Mouse (Mus musculus): ENCODE results near the gene Ush2a. TPM values are rescaled to one million over a fixed set of nuclear protein-coding genes. Genes with fewer than 3 reads are reported as not detected.

Ush2a gene
- polyA plus RNA-seq, 1 experiment from 2014 or later, result 0.13 TPM

DNA sequence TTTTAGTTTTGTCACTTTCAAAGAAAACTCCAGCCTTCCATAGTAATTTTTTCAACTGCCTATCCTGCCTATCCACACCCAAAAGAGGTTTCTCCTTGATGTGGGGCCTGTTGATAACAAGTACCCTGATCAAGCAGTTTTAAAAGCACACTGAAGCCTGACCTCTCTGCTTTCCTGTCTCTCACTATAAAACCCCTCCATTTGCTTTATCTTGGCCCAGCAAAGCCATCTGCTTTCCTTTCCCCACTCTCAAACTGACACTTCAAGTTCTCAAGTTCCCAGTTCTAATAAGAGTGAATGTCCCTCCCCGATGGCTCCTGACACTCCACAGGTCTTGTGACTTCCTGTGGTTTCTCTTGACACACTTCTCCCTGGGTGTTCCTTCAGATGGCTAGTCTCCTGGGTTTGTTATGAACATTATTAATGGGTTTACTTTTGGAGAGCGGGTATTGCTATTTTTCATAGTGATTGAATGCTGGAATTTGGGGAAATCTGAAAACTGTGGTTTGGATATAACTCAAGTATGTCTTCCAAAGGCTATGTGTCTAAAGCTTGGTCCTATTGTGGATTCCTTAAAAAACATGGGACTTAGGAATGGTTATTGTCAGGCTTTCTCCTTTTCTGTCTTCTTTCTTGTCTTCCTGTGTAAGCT lies 126.1 kb downstream of the Ush2a start:
- H3K4me2 ChIP-seq, result no peak overlapping the region
- H3K27me3 ChIP-seq, result peaks cover 3% of the 10 kb centered on the region; the same call in 1 of the 2 replicates
- H3K4me1 ChIP-seq, result no peaks in the 10 kb centered on the region
- H3K36me3 ChIP-seq, result no peaks in the 10 kb centered on the region
- 60% methylated on average over 2 of the region's 2 CpGs for WGBS
- H3K9me3 ChIP-seq, result no peaks in the 10 kb centered on the region
- no peak overlapping the region for H3K27ac ChIP-seq
- no peak overlapping the region for H3K4me3 ChIP-seq
- no peak overlapping the region for H3K9ac ChIP-seq
- no peak for ATAC-seq (ENCODE audit: insufficient number of reproducible peaks, insufficient read depth, low FRiP score, low TSS enrichment, low read depth)

DNA sequence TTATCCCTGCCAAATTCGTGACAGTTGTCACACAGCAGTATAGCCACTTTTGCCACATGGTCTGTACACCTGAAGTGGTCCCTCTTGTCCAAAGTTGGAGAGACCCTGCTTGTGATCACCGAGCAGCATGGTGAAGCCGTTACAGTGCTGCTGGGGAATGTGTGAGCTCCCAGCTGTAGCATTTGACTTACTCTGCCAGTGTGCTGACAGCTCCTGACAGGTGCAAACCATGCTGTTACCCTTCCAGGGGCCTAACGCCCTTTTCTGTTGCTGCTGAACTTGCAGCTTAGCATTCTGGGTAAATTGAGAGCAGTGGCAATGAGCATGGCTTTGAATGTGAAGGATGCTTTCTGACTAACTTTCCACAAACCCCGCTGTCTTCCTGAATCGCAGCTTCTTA lies 128.3 kb downstream of the Ush2a start:
- H3K36me3 ChIP-seq, result no peaks in the 10 kb centered on the region
- no peak overlapping the region for H3K4me3 ChIP-seq
- no peak overlapping the region for H3K27ac ChIP-seq
- no peak for ATAC-seq (ENCODE audit: insufficient number of reproducible peaks, insufficient read depth, low FRiP score, low TSS enrichment, low read depth)
- no peaks in the 10 kb centered on the region for H3K27me3 ChIP-seq
- H3K9me3 ChIP-seq, result no peaks in the 10 kb centered on the region
- H3K4me2 ChIP-seq, result no peak overlapping the region
- H3K4me1 ChIP-seq, result no peaks in the 10 kb centered on the region
- WGBS, result 66% methylated on average over 6 of the region's 6 CpGs
- H3K9ac ChIP-seq, result no peak overlapping the region

DNA sequence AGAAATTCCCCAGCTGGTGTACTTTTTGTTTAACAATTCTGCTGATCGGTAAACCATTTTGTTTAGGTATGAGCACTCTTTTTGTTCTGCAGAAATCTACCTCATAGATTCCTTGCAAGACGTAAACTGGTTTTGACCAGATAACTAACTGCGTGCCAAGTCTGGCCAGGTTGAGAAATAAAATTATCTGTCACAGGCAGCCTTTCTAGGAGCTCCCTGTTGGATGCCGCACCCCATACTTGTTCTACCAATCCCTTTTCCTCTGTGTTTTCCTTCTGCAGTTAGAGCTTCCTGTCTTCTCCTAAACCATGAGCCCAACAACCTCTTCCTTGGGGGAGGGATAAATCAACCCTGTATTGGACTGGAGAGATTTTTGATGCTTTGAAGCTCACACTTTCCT lies 145.4 kb downstream of the Ush2a start:
- Histone ChIP-seq H3K9ac (no peak overlapping the region), H3K36me3 (no peaks in the 10 kb centered on the region), H3K4me2 (no peak overlapping the region), H3K4me1 (no peaks in the 10 kb centered on the region), H3K27ac (no peak overlapping the region), H3K27me3 (no peaks in the 10 kb centered on the region), H3K9me3 (no peaks in the 10 kb centered on the region), H3K4me3 (no peak overlapping the region)
- no peak for ATAC-seq (ENCODE audit: insufficient number of reproducible peaks, insufficient read depth, low FRiP score, low TSS enrichment, low read depth)
- 94% methylated on average over 4 of the region's 4 CpGs for WGBS

DNA sequence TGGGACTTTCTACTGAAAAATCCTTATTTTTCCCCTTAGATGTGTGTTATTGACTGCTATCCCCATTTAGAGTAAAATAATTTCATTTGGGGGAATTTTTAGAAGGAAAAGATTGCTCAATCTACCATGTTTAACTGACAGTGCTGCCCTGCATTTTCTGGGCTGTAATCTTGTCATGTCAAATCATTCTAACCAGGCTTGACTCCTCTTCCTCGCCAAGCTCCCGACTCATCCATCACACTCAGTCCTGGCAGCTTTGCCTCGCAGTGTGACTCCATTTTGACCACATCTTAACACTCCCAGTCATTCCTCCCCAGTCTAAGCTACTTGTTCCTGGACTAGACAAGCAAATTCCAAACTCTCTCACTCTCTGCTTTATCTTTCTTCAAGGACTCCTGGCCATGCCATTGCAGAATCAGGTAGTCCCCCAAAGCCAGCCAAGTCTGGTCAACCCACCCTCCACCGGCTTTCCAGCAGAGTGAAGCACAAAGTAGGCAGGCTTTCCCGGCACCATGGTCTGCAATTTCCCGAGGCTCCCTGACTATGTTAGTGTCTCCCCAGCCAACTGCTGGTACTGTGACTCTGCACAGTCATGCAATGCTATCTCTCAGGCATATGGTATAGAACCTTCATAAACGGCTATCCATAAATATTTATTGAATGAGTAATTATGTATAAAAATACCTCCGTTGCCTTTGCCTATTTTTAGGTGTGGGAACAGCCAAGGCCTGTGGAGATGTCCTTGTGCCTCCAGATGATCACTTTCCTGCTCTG lies 146.0 kb downstream of the Ush2a start:
- Histone ChIP-seq H3K4me2 (no peak overlapping the region), H3K9ac (no peak overlapping the region), H3K4me3 (no peak overlapping the region), H3K27ac (no peak overlapping the region), H3K9me3 (no peaks in the 10 kb centered on the region), H3K4me1 (no peaks in the 10 kb centered on the region), H3K27me3 (no peaks in the 10 kb centered on the region), H3K36me3 (no peaks in the 10 kb centered on the region)
- ATAC-seq (ENCODE audit: insufficient number of reproducible peaks, insufficient read depth, low FRiP score, low TSS enrichment, low read depth), result no peak
- 80% methylated on average over 8 of the region's 8 CpGs for WGBS

DNA sequence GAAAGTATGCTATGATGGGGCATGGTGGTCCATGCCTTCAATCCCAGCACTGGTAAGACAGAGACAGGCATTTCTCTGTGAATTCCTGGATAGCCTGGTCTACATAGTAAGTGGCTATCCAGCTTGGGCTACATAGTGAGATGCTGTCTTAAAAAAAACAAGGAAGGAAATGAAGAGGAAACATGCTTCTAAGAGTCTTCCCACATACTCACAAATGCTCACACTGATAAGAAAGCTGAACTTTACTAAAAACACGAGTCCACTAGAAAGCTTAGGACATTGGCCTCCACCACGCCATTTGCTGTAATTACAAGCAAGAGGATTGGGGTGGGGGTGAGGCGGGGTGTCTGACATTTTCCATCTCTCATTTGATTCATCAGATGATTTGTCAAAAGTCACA lies 148.7 kb downstream of the Ush2a start:
- ATAC-seq (ENCODE audit: insufficient number of reproducible peaks, insufficient read depth, low FRiP score, low TSS enrichment, low read depth), result no peak
- 79% methylated on average over 3 of the region's 3 CpGs for WGBS
- no peak overlapping the region for H3K4me2 ChIP-seq

DNA sequence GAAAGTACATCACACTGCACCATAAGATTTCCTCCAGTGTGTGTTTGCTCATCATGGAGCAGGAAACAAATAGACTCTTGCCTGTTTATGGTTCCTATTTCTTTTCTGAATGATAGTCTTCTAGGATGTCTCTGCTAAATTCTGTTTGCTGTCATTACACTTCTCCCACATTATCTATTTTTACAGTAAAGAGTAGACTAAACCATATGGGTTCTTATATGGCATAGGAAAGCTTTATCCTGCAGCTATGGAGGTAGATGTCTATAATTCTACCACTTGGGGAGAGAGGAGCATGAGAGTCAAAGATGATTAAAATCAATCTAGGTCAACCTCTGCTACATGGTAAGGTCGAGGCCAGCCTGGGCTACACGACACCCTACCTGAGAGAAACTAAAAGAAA lies 158.7 kb downstream of the Ush2a start:
- H3K4me2 ChIP-seq, result no peak overlapping the region
- no peaks in the 10 kb centered on the region for H3K27me3 ChIP-seq
- WGBS, result 83% methylated on average over 2 of the region's 2 CpGs
- no peaks in the 10 kb centered on the region for H3K36me3 ChIP-seq
- H3K9me3 ChIP-seq, result no peaks in the 10 kb centered on the region
- H3K9ac ChIP-seq, result no peak overlapping the region
- no peaks in the 10 kb centered on the region for H3K4me1 ChIP-seq
- H3K4me3 ChIP-seq, result no peak overlapping the region
- H3K27ac ChIP-seq, result no peak overlapping the region
- no peak for ATAC-seq (ENCODE audit: insufficient number of reproducible peaks, insufficient read depth, low FRiP score, low TSS enrichment, low read depth)

More for the DNA sequence above, 148.7 kb downstream of the Ush2a start:
- H3K27me3 ChIP-seq, result no peaks in the 10 kb centered on the region
- no peaks in the 10 kb centered on the region for H3K36me3 ChIP-seq
- no peaks in the 10 kb centered on the region for H3K4me1 ChIP-seq
- no peaks in the 10 kb centered on the region for H3K9me3 ChIP-seq
- H3K27ac ChIP-seq, result no peak overlapping the region
- H3K4me3 ChIP-seq, result no peak overlapping the region
- H3K9ac ChIP-seq, result no peak overlapping the region

DNA sequence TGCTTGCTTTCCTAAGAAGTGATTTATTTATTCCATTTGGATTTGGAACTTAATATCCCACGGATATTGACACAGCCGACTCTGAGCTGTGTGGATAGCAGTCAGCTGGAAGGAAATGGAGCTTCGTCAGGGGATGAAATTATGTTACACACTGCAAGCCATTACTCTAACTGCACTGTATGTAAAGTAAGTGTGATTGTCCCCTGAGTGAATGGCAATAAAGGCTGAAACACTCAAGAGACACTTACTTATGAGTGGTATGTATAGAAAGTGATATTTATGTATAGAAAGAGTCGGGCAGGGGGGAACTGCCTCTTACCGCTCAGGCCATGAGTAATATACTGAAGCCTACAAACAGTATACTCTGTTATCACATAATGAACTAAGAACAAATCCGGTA lies 166.3 kb downstream of the Ush2a start:
- no peaks in the 10 kb centered on the region for H3K4me1 ChIP-seq
- WGBS, result 68% methylated on average over 6 of the region's 6 CpGs

DNA sequence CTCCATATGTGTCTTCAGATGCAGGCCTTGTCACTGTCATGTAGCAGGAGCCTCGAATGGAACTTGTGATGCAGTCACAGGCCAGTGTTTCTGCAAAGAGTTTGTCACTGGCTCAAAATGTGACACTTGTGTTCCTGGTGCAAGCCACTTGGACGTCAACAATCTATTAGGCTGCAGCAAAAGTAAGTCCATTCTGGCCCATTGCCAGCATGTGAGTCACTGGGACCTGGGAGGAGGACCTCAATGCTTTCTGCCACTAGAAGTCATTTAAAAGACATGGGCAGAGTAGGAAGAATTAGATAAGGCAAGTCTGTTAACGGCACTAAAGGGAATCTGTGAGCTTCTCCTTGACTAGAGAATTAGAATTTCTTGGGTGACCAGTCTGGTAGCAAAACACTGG lies 168.9 kb downstream of the Ush2a start:
- WGBS, result 74% methylated on average over 3 of the region's 3 CpGs

More for the DNA sequence above, 166.3 kb downstream of the Ush2a start:
- H3K36me3 ChIP-seq, result no peaks in the 10 kb centered on the region
- no peak overlapping the region for H3K9ac ChIP-seq
- H3K27ac ChIP-seq, result no peak overlapping the region
- no peaks in the 10 kb centered on the region for H3K27me3 ChIP-seq
- no peaks in the 10 kb centered on the region for H3K9me3 ChIP-seq
- no peak overlapping the region for H3K4me3 ChIP-seq
- no peak overlapping the region for H3K4me2 ChIP-seq
- no peak for ATAC-seq (ENCODE audit: insufficient number of reproducible peaks, insufficient read depth, low FRiP score, low TSS enrichment, low read depth)

DNA sequence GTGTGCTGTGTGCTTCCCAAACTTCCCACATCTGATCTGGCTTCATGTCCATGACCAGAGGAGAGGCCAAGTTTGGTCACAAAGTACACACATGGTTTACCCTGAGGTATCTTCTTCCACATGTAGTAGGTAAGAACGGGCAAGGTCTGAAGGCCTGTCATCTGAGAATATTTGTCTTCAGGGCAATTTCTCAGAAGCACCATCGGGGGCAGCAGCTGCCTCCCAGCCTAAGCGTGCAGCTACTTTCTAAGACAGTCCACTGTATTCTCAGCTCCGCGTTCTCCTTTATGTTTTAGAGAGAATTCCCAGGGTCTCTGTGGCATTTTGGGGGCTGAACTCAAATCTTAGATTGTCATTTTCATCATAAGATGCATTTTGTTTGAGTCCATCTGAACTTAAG lies 186.1 kb downstream of the Ush2a start:
- Histone ChIP-seq H3K4me3 (no peak overlapping the region), H3K4me1 (no peaks in the 10 kb centered on the region), H3K27me3 (no peaks in the 10 kb centered on the region), H3K36me3 (no peaks in the 10 kb centered on the region), H3K27ac (no peak overlapping the region), H3K4me2 (no peak overlapping the region), H3K9ac (no peak overlapping the region), H3K9me3 (no peaks in the 10 kb centered on the region)
- ATAC-seq (ENCODE audit: insufficient number of reproducible peaks, insufficient read depth, low FRiP score, low TSS enrichment, low read depth), result no peak
- 63% methylated on average over 5 of the region's 5 CpGs for WGBS

More for the DNA sequence above, 168.9 kb downstream of the Ush2a start:
- Histone ChIP-seq H3K9me3 (no peaks in the 10 kb centered on the region), H3K9ac (no peak overlapping the region), H3K36me3 (no peaks in the 10 kb centered on the region), H3K4me3 (no peak overlapping the region), H3K4me1 (no peaks in the 10 kb centered on the region), H3K27me3 (no peaks in the 10 kb centered on the region), H3K27ac (no peak overlapping the region), H3K4me2 (no peak overlapping the region)
- no peak for ATAC-seq (ENCODE audit: insufficient number of reproducible peaks, insufficient read depth, low FRiP score, low TSS enrichment, low read depth)

DNA sequence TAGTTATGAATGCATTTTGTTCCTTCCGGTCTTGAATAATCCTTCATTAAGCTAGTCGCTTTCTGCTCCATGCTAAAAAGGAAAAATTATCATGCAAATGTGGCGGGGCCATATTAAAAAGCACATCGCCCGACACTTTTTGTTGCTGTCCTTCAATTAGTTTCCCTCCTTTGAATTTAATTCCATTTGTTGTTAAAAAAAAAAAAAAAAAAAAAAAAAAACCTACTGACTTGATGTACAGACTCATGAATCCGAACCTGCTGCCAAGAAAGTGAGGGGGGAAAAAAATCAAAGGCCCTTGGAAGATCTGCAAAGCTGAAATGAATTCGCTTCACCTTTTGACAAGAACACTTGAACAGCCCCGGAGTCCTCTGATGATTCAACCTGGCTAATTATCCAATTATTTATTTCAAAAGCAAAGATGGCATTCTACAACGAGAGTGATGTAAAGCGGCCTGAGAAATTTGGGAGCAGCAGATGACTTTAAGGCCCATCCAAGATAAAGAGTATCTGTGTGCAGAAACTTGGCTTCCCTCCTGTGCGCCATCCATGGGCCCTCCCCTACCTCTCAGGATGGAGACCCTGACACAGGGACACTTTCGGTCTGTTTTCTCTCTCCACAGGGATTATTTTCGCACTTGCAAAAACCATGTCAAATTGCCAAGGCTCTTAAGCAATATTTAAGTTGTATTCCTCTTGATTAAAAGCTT lies 194.8 kb downstream of the Ush2a start:
- peaks cover 2% of the 10 kb centered on the region; the same call in 1 of the 2 replicates for H3K4me1 ChIP-seq
- ATAC-seq (ENCODE audit: insufficient number of reproducible peaks, insufficient read depth, low FRiP score, low TSS enrichment, low read depth), result no peak
- H3K27ac ChIP-seq, result no peak overlapping the region
- H3K9me3 ChIP-seq, result no peaks in the 10 kb centered on the region
- no peaks in the 10 kb centered on the region for H3K36me3 ChIP-seq
- 67% methylated on average over 13 of the region's 13 CpGs for WGBS
- no peak overlapping the region for H3K4me2 ChIP-seq
- no peak overlapping the region for H3K9ac ChIP-seq
- H3K4me3 ChIP-seq, result no peak overlapping the region
- 0 out of 2 replicates have a peak, but pooled peaks cover 3% of the 10 kb centered on the region for H3K27me3 ChIP-seq

DNA sequence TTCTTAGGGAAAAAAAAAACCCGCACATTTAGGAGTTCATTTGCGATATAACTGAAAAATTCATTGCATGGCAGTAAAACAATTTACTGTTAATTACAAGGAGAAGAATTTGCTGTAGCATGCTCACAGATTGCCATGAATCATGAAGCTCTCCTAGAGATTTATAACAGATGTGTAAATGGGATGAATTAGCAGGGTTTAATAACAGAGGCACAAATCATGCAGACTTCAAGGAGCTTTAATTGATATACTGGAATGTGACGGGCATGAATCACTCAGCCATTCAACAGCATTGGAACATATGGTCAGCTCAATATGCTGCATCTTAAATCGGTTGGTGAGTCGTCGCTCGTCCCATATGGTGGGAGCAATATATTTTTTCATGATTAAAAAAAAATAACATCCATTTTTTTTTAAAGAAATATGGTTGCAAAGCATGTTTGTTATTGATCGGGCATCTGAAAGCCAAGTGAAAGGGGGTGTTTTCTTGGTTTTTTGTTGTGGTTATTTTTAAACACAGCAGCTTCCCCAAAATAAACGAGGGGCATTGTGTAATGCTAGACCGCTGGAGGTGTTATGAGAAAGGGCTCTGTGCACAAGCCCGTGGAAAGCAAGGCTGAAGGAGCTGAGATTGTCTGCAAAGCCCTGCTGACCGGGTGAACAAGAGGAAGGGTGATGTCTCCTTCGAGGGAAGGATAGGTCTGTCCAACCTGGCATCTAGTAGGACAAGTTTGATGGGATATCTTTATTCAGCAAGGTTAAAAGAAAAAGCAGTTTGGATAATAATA lies 195.6 kb downstream of the Ush2a start:
- no peak overlapping the region for H3K9ac ChIP-seq
- WGBS, result 47% methylated on average over 13 of the region's 13 CpGs
- no peak overlapping the region for H3K27ac ChIP-seq
- no peak overlapping the region for H3K4me3 ChIP-seq
- no peaks in the 10 kb centered on the region for H3K36me3 ChIP-seq
- no peak for ATAC-seq (ENCODE audit: insufficient number of reproducible peaks, insufficient read depth, low FRiP score, low TSS enrichment, low read depth)
- no peak overlapping the region for H3K4me2 ChIP-seq
- no peaks in the 10 kb centered on the region for H3K9me3 ChIP-seq
- H3K4me1 ChIP-seq, result peaks cover 2% of the 10 kb centered on the region; the same call in 1 of the 2 replicates
- H3K27me3 ChIP-seq, result 0 out of 2 replicates have a peak, but pooled peaks cover 3% of the 10 kb centered on the region
